Mouse (Mus musculus): ENCODE measurements at regions not wholly inside any gene's neighbourhood (a gene's known extent, or its start where the extent isn't known, plus 50 kb on each side); places are given as distances from the start of the nearest gene placed in this dataset.
A peak's percentile ranks its signal among the peaks of the same experiment; 100 is the strongest.

GRCm38 (mm10) chr9:113601451-113601850 is 106.6 kb downstream of the Pdcd6ip start:
- DNase-seq (ENCODE audit: low read depth, low spot score), result no peak
- Histone ChIP-seq H3K36me3 (ENCODE audit: control insufficient read depth, insufficient read depth, low read length, poor library complexity, severe bottlenecking) (no peaks in the 10 kb centered on the region), H3K27me3 (ENCODE audit: control insufficient read depth, insufficient read depth, low read length, poor library complexity, severe bottlenecking) (no peaks in the 10 kb centered on the region)

GRCm38 (mm10) chr9:113587260-113587659 is 120.8 kb downstream of the Pdcd6ip start:
- no peaks in the 10 kb centered on the region for H3K27me3 ChIP-seq (ENCODE audit: control insufficient read depth, insufficient read depth, low read length, poor library complexity, severe bottlenecking)
- H3K36me3 ChIP-seq (ENCODE audit: control insufficient read depth, insufficient read depth, low read length, poor library complexity, severe bottlenecking), result no peaks in the 10 kb centered on the region
- no peak for DNase-seq (ENCODE audit: low read depth, low spot score)

- no peaks in the 10 kb centered on the region for H3K27me3 ChIP-seq (ENCODE audit: control insufficient read depth, insufficient read depth, low read length, poor library complexity, severe bottlenecking)
- H3K36me3 ChIP-seq (ENCODE audit: control insufficient read depth, insufficient read depth, low read length, poor library complexity, severe bottlenecking), result no peaks in the 10 kb centered on the region
- no peak for DNase-seq (ENCODE audit: low read depth, low spot score)
Measured at GRCm38 (mm10) chr9:113586477-113586876, 121.6 kb downstream of the Pdcd6ip start.

- no peak for DNase-seq (ENCODE audit: low read depth, low spot score)
- Histone ChIP-seq H3K27me3 (ENCODE audit: control insufficient read depth, insufficient read depth, low read length, poor library complexity, severe bottlenecking) (no peaks in the 10 kb centered on the region), H3K36me3 (ENCODE audit: control insufficient read depth, insufficient read depth, low read length, poor library complexity, severe bottlenecking) (no peaks in the 10 kb centered on the region)
Measured at GRCm38 (mm10) chr9:113578221-113578620, 129.8 kb downstream of the Pdcd6ip start.

- no peaks in the 10 kb centered on the region for H3K27me3 ChIP-seq (ENCODE audit: control insufficient read depth, insufficient read depth, low read length, poor library complexity, severe bottlenecking)
- no peak for DNase-seq (ENCODE audit: low read depth, low spot score)
Measured at GRCm38 (mm10) chr9:113568849-113569248, 139.2 kb downstream of the Pdcd6ip start.

GRCm38 (mm10) chr9:113567705-113568104 is 140.4 kb downstream of the Pdcd6ip start:
- no peak for DNase-seq (ENCODE audit: low read depth, low spot score)
- no peaks in the 10 kb centered on the region for H3K36me3 ChIP-seq (ENCODE audit: control insufficient read depth, insufficient read depth, low read length, poor library complexity, severe bottlenecking)
- H3K27me3 ChIP-seq (ENCODE audit: control insufficient read depth, insufficient read depth, low read length, poor library complexity, severe bottlenecking), result no peaks in the 10 kb centered on the region

More at GRCm38 (mm10) chr9:113568849-113569248, 139.2 kb downstream of the Pdcd6ip start:
- no peaks in the 10 kb centered on the region for H3K36me3 ChIP-seq (ENCODE audit: control insufficient read depth, insufficient read depth, low read length, poor library complexity, severe bottlenecking)

GRCm38 (mm10) chr9:113566620-113567019 is 141.4 kb downstream of the Pdcd6ip start:
- Histone ChIP-seq H3K36me3 (ENCODE audit: control insufficient read depth, insufficient read depth, low read length, poor library complexity, severe bottlenecking) (no peaks in the 10 kb centered on the region), H3K27me3 (ENCODE audit: control insufficient read depth, insufficient read depth, low read length, poor library complexity, severe bottlenecking) (no peaks in the 10 kb centered on the region)
- DNase-seq (ENCODE audit: low read depth, low spot score), result no peak

GRCm38 (mm10) chr9:113553911-113554310 is 154.1 kb downstream of the Pdcd6ip start:
- no peak for DNase-seq (ENCODE audit: low read depth, low spot score)
- no peaks in the 10 kb centered on the region for H3K36me3 ChIP-seq (ENCODE audit: control insufficient read depth, insufficient read depth, low read length, poor library complexity, severe bottlenecking)
- H3K27me3 ChIP-seq (ENCODE audit: control insufficient read depth, insufficient read depth, low read length, poor library complexity, severe bottlenecking), result no peaks in the 10 kb centered on the region

- no peak for DNase-seq (ENCODE audit: low read depth, low spot score)
- no peaks in the 10 kb centered on the region for H3K36me3 ChIP-seq (ENCODE audit: control insufficient read depth, insufficient read depth, low read length, poor library complexity, severe bottlenecking)
- H3K27me3 ChIP-seq (ENCODE audit: control insufficient read depth, insufficient read depth, low read length, poor library complexity, severe bottlenecking), result no peaks in the 10 kb centered on the region
Measured at GRCm38 (mm10) chr9:113547458-113547857, 160.6 kb downstream of the Pdcd6ip start.

GRCm38 (mm10) chr9:113528586-113528985 is 179.5 kb downstream of the Pdcd6ip start:
- H3K27me3 ChIP-seq (ENCODE audit: control insufficient read depth, insufficient read depth, low read length, poor library complexity, severe bottlenecking), result no peaks in the 10 kb centered on the region
- DNase-seq (ENCODE audit: low read depth, low spot score), result peak; percentile 5

GRCm38 (mm10) chr9:113524307-113524706 is 183.8 kb downstream of the Pdcd6ip start:
- Histone ChIP-seq H3K36me3 (ENCODE audit: control insufficient read depth, insufficient read depth, low read length, poor library complexity, severe bottlenecking) (no peaks in the 10 kb centered on the region), H3K27me3 (ENCODE audit: control insufficient read depth, insufficient read depth, low read length, poor library complexity, severe bottlenecking) (no peaks in the 10 kb centered on the region)
- no peak for DNase-seq (ENCODE audit: low read depth, low spot score)

More at GRCm38 (mm10) chr9:113528586-113528985, 179.5 kb downstream of the Pdcd6ip start:
- H3K36me3 ChIP-seq (ENCODE audit: control insufficient read depth, insufficient read depth, low read length, poor library complexity, severe bottlenecking), result no peaks in the 10 kb centered on the region

- H3K27me3 ChIP-seq (ENCODE audit: control insufficient read depth, insufficient read depth, low read length, poor library complexity, severe bottlenecking), result no peaks in the 10 kb centered on the region
- H3K36me3 ChIP-seq (ENCODE audit: control insufficient read depth, insufficient read depth, low read length, poor library complexity, severe bottlenecking), result no peaks in the 10 kb centered on the region
- DNase-seq (ENCODE audit: low read depth, low spot score), result no peak
Measured at GRCm38 (mm10) chr9:113523173-113523572, 184.9 kb downstream of the Pdcd6ip start.

- no peaks in the 10 kb centered on the region for H3K36me3 ChIP-seq (ENCODE audit: control insufficient read depth, insufficient read depth, low read length, poor library complexity, severe bottlenecking)
- H3K27me3 ChIP-seq (ENCODE audit: control insufficient read depth, insufficient read depth, low read length, poor library complexity, severe bottlenecking), result no peaks in the 10 kb centered on the region
- no peak for DNase-seq (ENCODE audit: low read depth, low spot score)
Measured at GRCm38 (mm10) chr9:113519727-113520126, 188.3 kb downstream of the Pdcd6ip start.

- Histone ChIP-seq H3K36me3 (ENCODE audit: control insufficient read depth, insufficient read depth, low read length, poor library complexity, severe bottlenecking) (no peaks in the 10 kb centered on the region), H3K27me3 (ENCODE audit: control insufficient read depth, insufficient read depth, low read length, poor library complexity, severe bottlenecking) (no peaks in the 10 kb centered on the region)
- DNase-seq (ENCODE audit: low read depth, low spot score), result no peak
Measured at GRCm38 (mm10) chr9:113518482-113518881, 189.6 kb downstream of the Pdcd6ip start.

GRCm38 (mm10) chr9:113517756-113518155 is 190.3 kb downstream of the Pdcd6ip start:
- no peak for DNase-seq (ENCODE audit: low read depth, low spot score)
- Histone ChIP-seq H3K36me3 (ENCODE audit: control insufficient read depth, insufficient read depth, low read length, poor library complexity, severe bottlenecking) (no peaks in the 10 kb centered on the region), H3K27me3 (ENCODE audit: control insufficient read depth, insufficient read depth, low read length, poor library complexity, severe bottlenecking) (no peaks in the 10 kb centered on the region)

- no peaks in the 10 kb centered on the region for H3K36me3 ChIP-seq (ENCODE audit: control insufficient read depth, insufficient read depth, low read length, poor library complexity, severe bottlenecking)
- no peak for DNase-seq (ENCODE audit: low read depth, low spot score)
- no peaks in the 10 kb centered on the region for H3K27me3 ChIP-seq (ENCODE audit: control insufficient read depth, insufficient read depth, low read length, poor library complexity, severe bottlenecking)
Measured at GRCm38 (mm10) chr9:113515703-113516020, 192.4 kb downstream of the Pdcd6ip start.
